Mouse (Mus musculus) cerebellum, adult 9-11 months (tissue): ENCODE measurements around the gene Txlna.

Source experiments
- DNase-seq: peaks from one replicate; pipeline ENCODE4 v3.0.0; 2022

The Txlna gene

DNA sequence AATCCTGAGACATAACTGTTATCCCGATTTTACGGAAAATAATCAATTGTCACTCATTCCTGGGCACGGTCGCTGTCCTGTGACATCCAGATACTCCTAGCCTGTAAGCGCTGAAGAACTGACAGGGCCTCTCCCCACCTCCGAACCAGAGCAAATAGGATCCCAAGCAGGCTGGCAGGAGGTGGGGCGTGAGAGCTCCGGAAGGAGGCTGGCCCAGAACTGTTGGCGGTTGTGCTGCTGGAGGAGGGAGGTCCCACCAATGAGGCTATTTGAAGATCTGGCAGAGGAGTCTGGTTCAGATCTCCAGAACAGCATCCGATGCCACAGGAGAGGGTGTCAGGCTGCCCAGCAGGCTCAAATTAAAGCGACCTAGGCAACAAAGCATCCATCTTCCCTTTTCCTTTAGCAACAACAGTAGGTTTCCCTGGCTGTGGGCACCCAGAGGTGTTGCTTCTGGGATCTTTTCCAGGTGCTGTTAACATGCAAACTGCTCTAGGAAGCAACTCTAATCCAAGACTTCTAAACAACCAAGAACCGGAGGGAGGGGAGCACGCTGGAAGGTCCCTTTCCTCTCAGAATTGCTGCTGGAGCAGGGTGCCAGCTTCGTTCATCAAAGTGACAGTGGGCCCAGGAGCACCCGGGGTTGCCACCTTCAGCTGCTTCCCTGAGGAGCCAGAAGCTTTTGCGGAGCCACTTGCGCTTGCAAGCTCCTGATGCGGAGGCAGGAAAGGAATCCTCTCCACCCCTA lies 16.4 kb downstream of the Txlna start:
- DNase-seq = peak; percentile 96

- DNase-seq = peak; percentile 73
These were observed 17.2 kb downstream of the Txlna start, which contains the start of gene Ccdc28b for GRCm38 (mm10) chr4:129623681-129624091. TSS of gene Ccdc28b (minus strand) at chr4:129623947.

DNA sequence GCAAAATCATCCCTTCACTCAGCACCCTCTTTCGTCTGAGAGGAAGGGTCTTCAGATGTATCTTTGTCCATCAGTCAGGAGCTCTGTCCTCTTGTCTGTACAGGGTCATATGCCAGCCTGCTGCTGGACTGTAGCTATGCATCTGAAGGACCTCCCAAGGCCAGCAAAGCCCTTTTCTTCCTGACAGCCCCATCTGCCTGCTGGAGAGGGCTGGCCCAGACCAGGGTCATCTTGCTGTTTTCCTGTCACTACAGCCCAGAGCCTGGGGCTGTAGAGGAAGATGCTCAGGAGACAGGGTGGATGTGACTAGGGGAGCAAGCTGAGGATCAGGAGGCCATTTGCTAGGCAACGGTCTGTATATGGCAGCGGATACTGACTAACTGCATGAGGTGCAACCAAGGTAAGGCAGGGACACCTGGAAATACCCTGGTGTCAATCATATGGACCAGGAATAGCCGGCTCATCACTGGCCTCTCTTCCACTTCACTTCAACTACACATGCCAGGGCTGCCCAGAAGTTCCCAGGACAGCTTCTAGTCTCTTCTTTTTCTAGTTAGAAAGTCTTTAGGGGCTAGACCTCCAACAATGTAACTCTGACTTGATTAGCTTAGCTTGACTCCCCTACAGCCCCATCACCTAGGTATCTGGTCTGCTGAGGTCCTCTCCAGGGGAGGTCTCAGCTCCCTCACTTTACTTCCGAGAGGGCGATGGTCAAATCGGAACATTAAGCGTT lies 17.9 kb downstream of the Txlna start:
- peak; percentile 74 for DNase-seq

DNA sequence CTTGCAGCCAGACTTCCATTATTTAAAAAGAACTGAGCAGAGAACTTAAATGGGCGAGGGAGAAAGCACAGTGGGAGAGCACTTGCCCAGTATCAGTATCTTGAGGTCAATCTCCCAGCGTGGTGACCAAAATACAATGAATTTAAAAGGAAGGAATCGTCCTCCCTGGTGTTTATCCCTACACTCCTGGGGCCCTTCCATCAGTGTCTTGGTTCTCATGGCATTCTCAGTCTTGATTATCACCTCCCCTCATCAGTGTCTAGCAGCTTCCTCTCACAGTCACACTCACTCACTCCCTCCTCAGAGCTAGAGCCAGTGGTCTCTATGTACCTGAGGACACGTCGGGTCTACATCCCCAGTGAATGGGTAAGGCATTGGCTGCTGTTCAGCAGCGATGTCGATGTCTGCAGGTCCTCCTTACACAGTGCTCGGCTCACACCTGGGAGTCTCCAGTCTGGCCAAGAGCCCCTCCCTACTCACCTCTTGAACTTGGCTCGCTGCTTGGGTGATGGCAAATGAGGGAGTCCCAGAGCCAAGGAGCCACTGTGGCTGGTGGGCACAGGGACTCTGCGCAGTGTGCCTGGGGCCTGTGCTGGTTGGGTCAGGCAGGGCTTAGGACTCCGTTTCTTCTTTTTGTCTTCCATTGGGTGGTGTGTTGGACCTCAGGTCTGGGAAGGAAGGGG lies 18.6 kb downstream of the Txlna start:
- peak; percentile 75 for DNase-seq

- DNase-seq = peak; percentile 88
These were observed 19.5 kb downstream of the Txlna start for GRCm38 (mm10) chr4:129621283-129621841.

- DNase-seq = peak; percentile 68
These were observed 20.2 kb downstream of the Txlna start for GRCm38 (mm10) chr4:129620419-129621282.

GRCm38 (mm10) chr4:129618786-129619691 lies 21.8 kb downstream of the Txlna start, which contains the start of gene Iqcc:
TSS of gene Iqcc (minus strand) at chr4:129619099.
- peak; percentile 97 for DNase-seq

DNA sequence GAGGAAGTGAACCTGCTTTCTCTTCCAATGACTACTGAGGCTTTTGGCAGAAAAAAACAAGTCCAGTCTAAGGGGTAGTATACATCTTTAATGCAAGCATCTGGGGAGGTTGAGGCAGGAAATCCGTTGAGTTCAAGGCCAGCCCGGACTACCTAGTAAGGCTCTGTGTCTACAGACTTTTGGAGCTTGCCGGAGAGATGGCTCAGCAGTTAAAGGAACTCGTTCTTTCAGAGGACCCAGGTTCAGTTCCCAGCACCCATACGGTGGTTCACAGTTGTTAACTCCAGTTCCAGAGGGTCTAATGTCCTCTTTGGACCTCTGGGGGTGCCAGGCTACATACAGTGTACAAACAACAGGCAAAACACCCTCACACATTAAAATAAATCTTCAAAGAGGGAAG lies 22.8 kb downstream of the Txlna start:
- DNase-seq = peak; percentile 61

DNA sequence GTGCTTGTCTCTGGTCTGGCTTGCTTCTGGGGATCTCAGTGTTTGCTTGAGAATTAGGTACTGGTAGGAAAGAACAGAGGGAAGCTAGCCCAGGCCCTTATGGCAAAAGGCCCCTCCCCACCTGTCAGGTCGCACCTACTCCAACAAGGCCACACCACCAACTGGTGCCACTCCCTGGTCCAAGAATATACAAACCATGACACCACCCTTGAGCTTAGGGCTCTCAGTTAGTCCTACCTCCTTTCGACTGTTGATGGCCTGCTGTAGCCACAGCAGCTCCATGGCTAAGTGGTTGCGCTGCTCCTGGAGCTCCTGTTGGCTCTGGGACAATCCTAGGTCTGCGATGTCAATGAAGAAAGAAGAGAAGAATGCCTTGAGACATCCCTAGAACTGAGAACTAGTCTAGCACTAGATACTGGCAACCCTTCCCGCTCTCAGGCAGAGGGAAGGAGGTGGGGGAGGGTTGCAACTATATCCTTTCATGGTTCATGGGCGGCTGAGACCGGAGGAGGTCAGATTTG lies 23.7 kb downstream of the Txlna start:
- peak; percentile 51 for DNase-seq

- DNase-seq = no peak
These were observed 24.2 kb downstream of the Txlna start for GRCm38 (mm10) chr4:129616631-129617030.

GRCm38 (mm10) chr4:129615801-129616290 lies 25.0 kb downstream of the Txlna start:
- no peak for DNase-seq

- DNase-seq = peak; percentile 46
These were observed 26.8 kb downstream of the Txlna start, which contains the start of gene Dcdc2b for GRCm38 (mm10) chr4:129614093-129614492. TSS of gene Dcdc2b (minus strand) at chr4:129614257.

- DNase-seq = no peak
These were observed 30.4 kb downstream of the Txlna start for GRCm38 (mm10) chr4:129610472-129610871.

DNA sequence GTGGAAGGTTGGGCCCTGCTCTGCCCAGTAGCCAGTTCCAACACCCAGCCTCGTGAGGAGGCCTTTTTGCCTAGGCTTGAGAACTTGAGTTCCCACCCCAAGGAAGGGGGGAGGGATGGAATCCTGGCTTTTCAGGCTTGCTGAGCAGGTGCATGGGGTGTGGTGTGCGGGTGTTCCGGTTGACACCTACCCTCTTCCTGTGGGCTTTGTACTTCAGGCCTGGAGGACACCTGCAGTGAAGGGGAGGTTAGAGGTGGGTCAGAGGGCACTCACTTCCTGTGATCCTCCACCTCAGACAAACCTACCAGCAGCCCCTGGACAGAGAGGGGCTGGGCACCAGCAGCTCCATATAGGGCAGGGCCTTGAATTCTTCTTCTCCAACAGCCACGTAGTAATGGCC lies 30.8 kb downstream of the Txlna start:
- DNase-seq = no peak

- DNase-seq = peak; percentile 51
These were observed 31.7 kb downstream of the Txlna start for GRCm38 (mm10) chr4:129609139-129609631.

- peak; percentile 81 for DNase-seq
These were observed 32.3 kb downstream of the Txlna start for GRCm38 (mm10) chr4:129608426-129609025.

- peak; percentile 83 for DNase-seq
These were observed 40.4 kb downstream of the Txlna start, which contains the start of the genes Eif3i and Tmem234 for GRCm38 (mm10) chr4:129600233-129601158. TSS of gene Eif3i (minus strand) at chr4:129600648. TSS of gene Tmem234 (plus strand) at chr4:129600668.

GRCm38 (mm10) chr4:129588865-129589264 lies 52.0 kb downstream of the Txlna start:
- DNase-seq = no peak
